ENCODE assay signal across 35 mouse cellular contexts in genomic region chr16:78707566-78707965, GRCm38 (mm10).
"Had no signal": no experiment of that assay in that cellular context is flagged by ENCODE, and none has a peak within 500 bp of the region (broad histone marks: within the 10 kb centered on the region; RNA-seq: fewer than 3 reads in every experiment).

No protein-coding gene starts in this region.

- H3K4me2 ChIP-seq: heart, embryonic 11.5 days; heart, embryonic 12.5 days; heart, embryonic 13.5 days; heart, embryonic 15.5 days; hindbrain, embryonic 12.5 days; hindbrain, embryonic 13.5 days; hindbrain, embryonic 14.5 days; hindbrain, embryonic 15.5 days; intestine, embryonic 15.5 days; kidney, embryonic 15.5 days had no signal

- H3K27me3 ChIP-seq: heart, embryonic 12.5 days; heart, embryonic 13.5 days; heart, embryonic 15.5 days; hindbrain, embryonic 12.5 days; hindbrain, embryonic 13.5 days; hindbrain, embryonic 15.5 days; intestine, embryonic 15.5 days; kidney, embryonic 15.5 days had no signal

- H3K9me3 ChIP-seq: heart, embryonic 10.5 days; heart, embryonic 12.5 days; heart, embryonic 13.5 days; heart, embryonic 15.5 days; hindbrain, embryonic 10.5 days; hindbrain, embryonic 12.5 days; hindbrain, embryonic 13.5 days; hindbrain, embryonic 15.5 days; intestine, embryonic 15.5 days; kidney, embryonic 15.5 days had no signal

- H3K4me3 ChIP-seq: heart, embryonic 10.5 days; heart, embryonic 12.5 days; heart, embryonic 13.5 days; heart, embryonic 15.5 days; hindbrain, embryonic 10.5 days; hindbrain, embryonic 12.5 days; hindbrain, embryonic 13.5 days; hindbrain, embryonic 15.5 days; intestine, embryonic 15.5 days; kidney, embryonic 15.5 days; layer of hippocampus, adult 2 months had no signal

- H3K4me1 ChIP-seq: heart, embryonic 10.5 days; heart, embryonic 12.5 days; heart, embryonic 13.5 days; heart, embryonic 15.5 days; hindbrain, embryonic 10.5 days; hindbrain, embryonic 12.5 days; hindbrain, embryonic 13.5 days; hindbrain, embryonic 15.5 days; intestine, embryonic 15.5 days; kidney, embryonic 15.5 days had no signal

- H3K36me3 ChIP-seq: heart, embryonic 10.5 days; heart, embryonic 12.5 days; heart, embryonic 13.5 days; heart, embryonic 15.5 days; hindbrain, embryonic 10.5 days; hindbrain, embryonic 12.5 days; hindbrain, embryonic 13.5 days; hindbrain, embryonic 15.5 days; intestine, embryonic 15.5 days; kidney, embryonic 15.5 days had no signal

- ATAC-seq: hindbrain, embryonic 16.5 days; hindbrain, postnatal 0 days; inflammation-experienced regulatory T-cells, adult 6 months; intestine, embryonic 15.5 days; intestine, embryonic 16.5 days; intestine, postnatal 0 days had no signal

- H3K27ac ChIP-seq: heart, embryonic 10.5 days; heart, embryonic 13.5 days; heart, embryonic 15.5 days; hindbrain, embryonic 10.5 days; hindbrain, embryonic 12.5 days; hindbrain, embryonic 13.5 days; hindbrain, embryonic 14.5 days; hindbrain, embryonic 15.5 days; hindbrain, postnatal 0 days; intestine, embryonic 15.5 days; kidney, embryonic 15.5 days; kidney, postnatal 0 days; layer of hippocampus, adult 2 months had no signal

- DNase-seq: heart, postnatal 10 days; heart, postnatal 14 days; heart, postnatal 36 days; heart, postnatal 4 days; kidney, adult 11 months; kidney, adult 18-20 months; kidney, adult 2 months; kidney, adult 8-10 months; kidney, adult 9 months; kidney, postnatal 10 days; kidney, postnatal 14 days; kidney, postnatal 25 days; kidney, postnatal 36 days; kidney, postnatal 4 days; layer of hippocampus, adult 9-11 months; layer of hippocampus, postnatal 36 days had no signal

- H3K9ac ChIP-seq: heart, embryonic 12.5 days; heart, embryonic 13.5 days; heart, embryonic 15.5 days; hindbrain, embryonic 12.5 days; hindbrain, embryonic 13.5 days; hindbrain, embryonic 14.5 days; hindbrain, embryonic 15.5 days; intestine, embryonic 15.5 days; kidney, embryonic 15.5 days had no signal
